Mouse (Mus musculus) neural tube, embryonic 13.5 days (tissue): Measurements from ENCODE around the gene St6galnac5. TPM values are rescaled to one million over a fixed set of nuclear protein-coding genes. Genes with fewer than 3 reads are reported as not detected.

ENCODE experiments used
- ATAC-seq: fragments of 200-750 bp; cut with Nextera tagmentation; 2 replicates; pipeline ENCODE4 v1.8.0; 2017; ENCODE audit warnings: low read depth, mild to moderate bottlenecking, moderate TSS enrichment, moderate library complexity
- H3K27ac ChIP-seq: fragments of 300-500 bp; sonication (generic); replicated peaks from 2 replicates; pipeline ENCODE4 v1.5.1; 2015; ENCODE audit warnings: moderate library complexity, mild to moderate bottlenecking, inconsistent platforms
- H3K27me3 ChIP-seq: fragments of 300-500 bp; sonication (generic); 2 replicates; pipeline ENCODE4 v1.6.1; 2015; ENCODE audit warnings: mild to moderate bottlenecking, inconsistent platforms
- H3K36me3 ChIP-seq: fragments of 300-500 bp; sonication (generic); 2 replicates; pipeline ENCODE4 v1.6.1; 2015; ENCODE audit warnings: mild to moderate bottlenecking, inconsistent platforms
- H3K4me1 ChIP-seq: fragments of 300-500 bp; sonication (generic); replicated peaks from 2 replicates; pipeline ENCODE4 v1.6.1; 2015; ENCODE audit warnings: inconsistent platforms
- H3K4me2 ChIP-seq: fragments of 300-500 bp; sonication (generic); 2 replicates; pipeline ENCODE4 v1.6.1; 2015; ENCODE audit warnings: inconsistent platforms, mild to moderate bottlenecking, moderate library complexity
- H3K4me3 ChIP-seq: fragments of 300-500 bp; sonication (generic); 2 replicates; pipeline ENCODE4 v1.5.1; 2015; ENCODE audit warnings: mild to moderate bottlenecking, inconsistent platforms
- H3K9ac ChIP-seq: fragments of 300-500 bp; sonication (generic); 2 replicates; pipeline ENCODE4 v1.6.1; 2015; ENCODE audit warnings: moderate library complexity, mild to moderate bottlenecking, inconsistent platforms
- H3K9me3 ChIP-seq: fragments of 300-500 bp; sonication (generic); 2 replicates; pipeline ENCODE4 v1.6.1; 2016; ENCODE audit warnings: inconsistent platforms
- WGBS: fragments of 180-500 bp; shearing (Covaris S2); methylation state at CpG from one replicate; pipeline ENCODE4 v1.1.7; 2015; 5-methylcytosine and 5-hydroxymethylcytosine counted together
- polyA plus RNA-seq: library from polyadenylated mRNA; unstranded; fragments of >200 nt; fragmentation: Nextera tagmentation; extraction: Ambion mirVana; gene quantifications from 2 replicates; pipeline ENCODE4 v1.2.1, GENCODE M21; 2015

St6galnac5 gene
- polyA plus RNA-seq, 1 experiment from 2014 or later = 11.0 TPM

DNA sequence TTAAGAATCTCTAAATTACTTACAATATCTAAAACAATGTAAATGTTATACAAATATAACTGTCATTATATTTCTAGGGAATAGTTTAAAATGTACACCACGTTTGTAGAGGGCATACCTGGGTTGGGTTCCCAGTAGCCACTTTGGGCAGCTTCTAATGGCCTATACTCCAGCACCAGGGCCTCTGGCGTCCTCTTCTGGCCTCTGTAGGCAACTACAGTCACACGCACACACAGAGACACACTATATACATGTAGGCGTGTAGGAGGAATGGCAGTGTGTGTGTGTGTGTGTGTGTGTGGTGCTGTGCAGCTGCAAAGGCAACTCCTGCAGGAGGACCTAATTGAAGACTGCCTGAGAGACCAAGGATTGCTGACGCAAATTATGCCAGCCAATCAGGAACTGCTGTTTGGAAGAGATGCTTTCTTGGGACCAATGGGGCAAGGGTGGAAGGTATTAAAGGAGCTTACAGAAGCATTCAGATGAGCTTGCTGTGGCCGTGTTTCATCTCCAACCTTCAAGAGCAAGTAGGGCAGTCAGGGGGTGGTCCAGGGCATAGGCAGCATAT, 106.2 kb downstream of the St6galnac5 start:
- Histone ChIP-seq H3K27ac (no peak overlapping the region), H3K36me3 (no peaks in the 10 kb centered on the region), H3K9ac (no peak overlapping the region), H3K27me3 (no peaks in the 10 kb centered on the region), H3K4me2 (no peak overlapping the region), H3K4me3 (no peak overlapping the region), H3K9me3 (no peaks in the 10 kb centered on the region), H3K4me1 (peaks cover 43% of the 10 kb centered on the region)
- ATAC-seq = no peak
- 87% methylated on average over 6 of the region's 6 CpGs for WGBS

DNA sequence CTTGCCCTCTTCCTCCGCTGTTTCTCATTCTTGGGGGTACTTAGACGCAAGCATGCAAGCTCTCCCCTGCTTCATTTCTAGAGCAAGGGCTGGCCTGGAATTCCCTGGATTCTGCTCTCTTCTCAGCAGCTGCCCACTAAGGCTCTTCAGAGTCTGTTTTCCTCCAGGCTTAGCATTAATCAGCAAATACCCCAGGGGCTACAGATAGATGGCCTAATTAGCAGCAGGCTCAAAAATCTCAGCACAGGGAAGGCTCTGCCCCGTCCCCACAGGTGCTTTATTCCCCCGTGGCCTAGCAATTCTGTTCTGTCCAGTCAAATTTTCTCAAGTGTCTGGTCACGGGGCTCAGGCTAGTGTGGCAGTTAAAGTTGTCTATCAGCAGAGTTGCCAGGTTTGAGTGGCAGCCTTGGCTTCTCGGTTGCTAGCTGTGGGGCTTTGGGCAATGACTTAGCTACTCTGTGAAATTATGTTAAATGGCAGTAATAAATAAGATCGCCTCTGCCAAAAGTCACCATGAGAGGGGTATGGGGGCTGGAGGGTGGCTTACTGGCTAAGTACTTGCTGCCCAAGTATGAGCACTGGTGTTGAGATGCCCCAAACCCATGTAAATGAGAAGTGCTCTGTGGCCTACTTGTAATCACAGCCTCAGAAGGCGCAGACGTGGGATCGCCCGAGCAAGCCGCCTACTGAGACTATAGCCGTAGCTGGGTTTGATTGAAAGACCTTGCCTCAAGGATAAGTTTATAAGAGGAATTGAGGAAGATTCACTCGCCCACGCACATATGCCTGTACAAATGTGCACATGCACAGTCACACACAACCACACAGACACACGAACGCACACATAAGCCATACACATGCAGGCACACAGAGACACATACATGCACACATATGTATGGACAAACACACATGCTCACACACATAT, 107.4 kb downstream of the St6galnac5 start:
- Histone ChIP-seq H3K9me3 (no peaks in the 10 kb centered on the region), H3K36me3 (no peaks in the 10 kb centered on the region), H3K9ac (no peak overlapping the region), H3K4me3 (no peak overlapping the region), H3K4me1 (peaks cover 34% of the 10 kb centered on the region), H3K27ac (0 out of 2 replicates have a peak overlapping the region, but pooled peaks have one; percentile 13), H3K27me3 (no peaks in the 10 kb centered on the region), H3K4me2 (no peak overlapping the region)
- 68% methylated on average over 17 of the region's 17 CpGs for WGBS
- ATAC-seq = no peak

DNA sequence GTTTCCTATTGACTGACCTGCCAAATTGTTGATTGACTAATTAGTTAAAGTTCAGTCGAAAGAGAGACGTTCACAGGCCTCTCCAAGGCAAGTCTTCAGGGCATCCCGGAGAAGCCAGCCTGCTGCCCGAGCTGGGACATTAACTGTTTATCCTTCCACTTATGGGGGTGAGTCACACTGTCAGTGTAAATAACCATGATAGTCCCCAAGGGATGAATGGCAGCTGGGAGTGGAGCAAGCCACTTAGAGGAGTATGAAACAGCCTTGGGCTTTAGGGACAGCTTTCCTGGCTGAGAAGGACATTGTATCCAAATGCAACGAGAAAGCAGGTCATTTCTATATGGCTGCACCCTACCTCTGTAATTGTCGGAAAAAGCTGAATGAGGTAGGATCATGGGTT, 109.5 kb downstream of the St6galnac5 start:
- no peak overlapping the region for H3K4me3 ChIP-seq
- no peaks in the 10 kb centered on the region for H3K9me3 ChIP-seq
- no peak overlapping the region for H3K9ac ChIP-seq
- H3K4me2 ChIP-seq = no peak overlapping the region
- WGBS = 25% methylated on average over 6 of the region's 6 CpGs
- peak overlapping the region; percentile 59 for H3K27ac ChIP-seq
- H3K4me1 ChIP-seq = peaks cover 44% of the 10 kb centered on the region
- H3K36me3 ChIP-seq = no peaks in the 10 kb centered on the region
- H3K27me3 ChIP-seq = no peaks in the 10 kb centered on the region
- ATAC-seq = peak; percentile 57; the same call in 1 of the 2 replicates

DNA sequence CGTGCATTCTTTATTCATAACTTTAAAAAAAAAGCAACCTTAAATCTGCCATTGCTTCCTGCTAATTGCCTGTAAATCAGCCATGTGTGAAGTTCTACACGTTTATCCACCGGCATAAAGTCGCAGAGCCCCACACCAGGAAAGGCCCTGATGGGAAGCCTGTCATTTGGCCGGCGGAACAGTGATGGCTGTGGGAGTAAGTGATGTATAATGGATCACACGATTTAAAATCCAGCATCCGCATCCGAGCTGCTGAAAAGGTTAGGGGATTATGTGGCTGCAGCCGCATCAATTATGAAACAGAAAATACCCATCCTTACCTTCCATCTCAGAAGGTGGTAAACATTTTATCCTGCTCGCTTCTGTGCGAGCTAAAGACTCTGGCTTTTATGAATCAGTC, 110.0 kb downstream of the St6galnac5 start:
- H3K27ac ChIP-seq = peak overlapping the region; percentile 59
- peaks cover 46% of the 10 kb centered on the region for H3K4me1 ChIP-seq
- H3K9me3 ChIP-seq = no peaks in the 10 kb centered on the region
- 41% methylated on average over 12 of the region's 12 CpGs for WGBS
- no peak overlapping the region for H3K4me3 ChIP-seq
- H3K9ac ChIP-seq = no peak overlapping the region
- ATAC-seq = peak; percentile 54; the same call in 1 of the 2 replicates
- no peak overlapping the region for H3K4me2 ChIP-seq
- H3K27me3 ChIP-seq = no peaks in the 10 kb centered on the region
- H3K36me3 ChIP-seq = no peaks in the 10 kb centered on the region

DNA sequence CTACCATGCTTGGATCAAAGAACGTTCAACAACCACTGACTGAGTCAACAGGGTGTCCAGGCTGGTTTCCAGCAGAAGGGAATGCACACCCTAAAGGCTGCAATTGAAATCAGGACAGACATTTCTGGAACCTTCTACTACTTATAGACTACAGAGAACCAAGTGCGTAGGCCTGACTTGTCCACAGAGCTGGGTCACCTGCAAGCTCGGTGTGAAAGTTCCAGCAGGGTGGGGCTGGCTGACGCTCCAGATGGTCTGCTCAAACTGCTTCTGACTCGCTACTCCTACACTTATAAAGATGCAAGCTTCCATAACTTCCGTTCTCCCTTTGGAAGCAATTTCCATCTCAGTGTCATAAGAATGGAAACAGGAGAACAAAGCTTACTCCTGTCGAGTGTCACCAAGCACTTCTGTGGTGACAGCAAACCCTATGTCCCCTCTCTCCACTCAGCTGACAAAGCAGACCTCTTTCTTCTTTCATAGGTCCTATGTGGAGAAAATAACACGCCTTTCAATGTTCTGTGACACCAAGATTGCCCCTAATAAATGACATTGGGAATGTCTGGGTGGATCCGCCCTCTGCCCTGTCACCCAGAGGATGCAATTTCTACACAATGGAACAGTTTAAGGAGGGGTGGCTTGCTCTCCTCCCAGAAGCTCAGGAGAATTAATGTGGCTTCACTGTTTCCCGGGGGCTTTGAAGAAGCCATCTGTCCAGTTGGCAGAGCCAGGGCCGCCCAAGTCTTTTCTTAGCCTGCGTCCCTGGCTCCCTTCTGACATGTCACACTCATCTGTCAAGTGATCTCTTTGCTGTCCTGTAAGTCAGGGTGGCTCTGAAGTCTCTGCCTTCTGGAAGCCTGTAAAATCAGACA, 114.2 kb downstream of the St6galnac5 start:
- Histone ChIP-seq H3K4me1 (peaks cover 46% of the 10 kb centered on the region), H3K27ac (no peak overlapping the region), H3K9ac (no peak overlapping the region), H3K4me3 (no peak overlapping the region), H3K36me3 (no peaks in the 10 kb centered on the region), H3K9me3 (no peaks in the 10 kb centered on the region), H3K4me2 (no peak overlapping the region), H3K27me3 (no peaks in the 10 kb centered on the region)
- ATAC-seq = no peak
- WGBS = 40% methylated on average over 12 of the region's 12 CpGs

DNA sequence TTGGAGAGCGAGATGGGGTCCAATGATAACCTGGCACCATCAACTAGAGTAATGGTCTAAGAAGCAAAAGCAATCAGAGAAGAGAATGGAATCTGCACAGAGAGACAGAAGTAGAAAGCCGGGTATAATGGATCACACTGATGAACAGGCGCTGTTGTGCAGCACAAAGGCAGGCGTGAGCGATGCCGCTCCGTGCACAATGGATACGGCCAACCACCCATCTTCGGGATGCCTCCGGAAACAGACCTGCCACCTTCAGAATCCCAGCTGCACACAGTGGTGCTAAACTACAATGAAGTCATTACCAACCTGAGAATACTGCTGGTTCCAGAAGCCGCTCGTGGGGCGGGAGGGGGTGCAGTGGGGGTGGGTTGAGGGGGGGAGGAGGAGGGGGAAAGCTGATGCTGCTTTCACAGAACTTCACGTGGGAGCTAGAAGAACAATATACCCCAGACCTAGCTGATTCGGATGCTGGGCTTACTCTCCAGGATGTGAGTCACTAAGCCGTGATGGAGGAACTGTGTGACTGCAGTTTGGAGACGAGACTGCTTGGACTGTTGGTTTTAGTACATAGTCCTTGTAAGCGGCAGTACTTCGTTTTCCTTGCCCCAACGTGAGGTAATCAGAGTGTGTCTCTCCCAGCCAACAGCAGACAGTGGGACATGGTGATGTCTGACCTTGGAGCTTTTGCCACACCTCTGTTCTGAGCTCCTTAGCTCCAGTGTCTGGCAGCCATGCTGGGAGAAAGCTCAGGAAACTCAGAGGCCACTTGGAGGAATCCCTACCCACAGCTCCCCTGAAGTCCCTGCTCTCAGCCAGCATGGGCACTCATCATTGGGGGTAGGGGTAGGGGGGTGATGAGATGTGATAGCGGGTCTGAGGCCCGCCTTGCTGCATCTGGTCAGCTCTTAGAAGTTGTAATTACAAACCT, 115.7 kb downstream of the St6galnac5 start:
- H3K36me3 ChIP-seq = no peaks in the 10 kb centered on the region
- H3K9me3 ChIP-seq = no peaks in the 10 kb centered on the region
- H3K27me3 ChIP-seq = no peaks in the 10 kb centered on the region
- peak overlapping the region; percentile 49 for H3K9ac ChIP-seq
- 0 out of 2 replicates have a peak overlapping the region, but pooled peaks have one; percentile 9 for H3K4me3 ChIP-seq
- peak overlapping the region; percentile 42 for H3K4me2 ChIP-seq
- peaks cover 35% of the 10 kb centered on the region for H3K4me1 ChIP-seq
- peak overlapping the region; percentile 72 for H3K27ac ChIP-seq
- peak; percentile 85 for ATAC-seq
- WGBS = 51% methylated on average over 22 of the region's 22 CpGs

DNA sequence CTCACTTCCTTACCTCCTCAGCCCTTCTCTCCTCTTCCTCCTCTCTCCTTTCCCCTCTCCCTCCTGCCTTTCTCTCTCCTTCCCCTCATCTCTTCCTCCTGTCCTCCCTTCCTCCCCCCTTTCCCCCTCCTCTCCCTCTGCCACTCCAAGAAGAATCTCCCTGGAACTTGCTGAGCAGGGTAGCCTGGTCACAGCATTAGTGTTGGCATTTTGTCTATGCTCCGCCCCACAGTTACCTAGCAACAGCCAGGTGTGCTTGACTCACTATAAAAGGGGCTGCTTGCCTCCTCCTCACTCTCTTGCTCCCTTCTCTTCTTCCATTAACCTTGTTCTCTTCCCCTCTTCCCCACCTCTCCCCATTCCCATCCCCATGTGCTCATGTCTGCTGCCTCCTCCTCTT, 120.1 kb downstream of the St6galnac5 start:
- H3K4me2 ChIP-seq = no peak overlapping the region
- peaks cover 25% of the 10 kb centered on the region for H3K4me1 ChIP-seq
- H3K9me3 ChIP-seq = no peaks in the 10 kb centered on the region
- no peak overlapping the region for H3K27ac ChIP-seq
- H3K4me3 ChIP-seq = no peak overlapping the region
- 71% methylated on average over 1 of the region's 1 CpGs for WGBS
- no peak overlapping the region for H3K9ac ChIP-seq
- H3K36me3 ChIP-seq = no peaks in the 10 kb centered on the region
- no peak for ATAC-seq
- H3K27me3 ChIP-seq = no peaks in the 10 kb centered on the region

DNA sequence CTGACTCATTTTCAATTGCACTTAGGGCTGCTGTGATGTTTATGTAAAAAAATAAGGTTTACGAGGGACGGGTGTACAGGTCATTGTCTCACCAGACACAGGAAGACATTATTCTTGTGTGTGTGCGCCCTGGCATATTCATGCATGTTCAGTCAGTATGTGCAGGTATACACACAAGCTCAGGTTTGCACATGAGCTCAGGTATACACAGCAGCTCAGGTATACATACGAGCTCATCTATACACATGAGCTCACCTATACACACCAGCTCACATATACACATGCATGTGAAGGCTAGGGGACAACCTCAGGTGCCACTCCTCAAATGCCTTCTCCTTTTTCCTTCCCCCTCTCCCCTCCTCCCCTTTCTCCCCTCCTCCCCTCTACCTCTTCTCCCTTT, 120.6 kb downstream of the St6galnac5 start:
- Histone ChIP-seq H3K4me2 (no peak overlapping the region), H3K4me3 (no peak overlapping the region), H3K36me3 (no peaks in the 10 kb centered on the region), H3K9ac (no peak overlapping the region), H3K4me1 (peaks cover 23% of the 10 kb centered on the region), H3K9me3 (no peaks in the 10 kb centered on the region), H3K27ac (no peak overlapping the region), H3K27me3 (no peaks in the 10 kb centered on the region)
- 76% methylated on average over 4 of the region's 4 CpGs for WGBS
- no peak for ATAC-seq

DNA sequence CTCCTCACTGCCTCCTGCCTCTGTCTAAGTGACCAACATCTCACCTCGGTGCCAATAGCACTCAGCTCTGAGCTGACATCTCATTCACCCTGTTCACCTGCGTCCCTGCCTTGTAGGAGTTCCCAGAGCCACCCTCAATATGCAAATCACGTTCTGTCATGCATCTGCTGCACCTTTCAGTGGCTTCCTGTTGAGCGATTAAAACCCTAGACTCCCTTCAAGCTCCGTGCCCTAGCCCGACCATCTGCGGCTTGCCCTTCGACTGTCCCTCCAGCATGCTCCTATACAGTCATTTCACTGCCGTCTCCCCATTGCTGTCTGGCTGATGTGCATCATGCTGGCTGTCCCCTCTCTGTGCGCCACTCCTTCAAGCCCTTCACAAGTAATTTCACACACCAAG, 126.0 kb downstream of the St6galnac5 start:
- no peaks in the 10 kb centered on the region for H3K36me3 ChIP-seq
- no peak overlapping the region for H3K4me2 ChIP-seq
- H3K4me1 ChIP-seq = peaks cover 27% of the 10 kb centered on the region
- no peaks in the 10 kb centered on the region for H3K27me3 ChIP-seq
- peak; percentile 36 for ATAC-seq
- H3K4me3 ChIP-seq = no peak overlapping the region
- 43% methylated on average over 10 of the region's 10 CpGs for WGBS
- H3K9me3 ChIP-seq = no peaks in the 10 kb centered on the region
- H3K9ac ChIP-seq = no peak overlapping the region
- H3K27ac ChIP-seq = no peak overlapping the region

DNA sequence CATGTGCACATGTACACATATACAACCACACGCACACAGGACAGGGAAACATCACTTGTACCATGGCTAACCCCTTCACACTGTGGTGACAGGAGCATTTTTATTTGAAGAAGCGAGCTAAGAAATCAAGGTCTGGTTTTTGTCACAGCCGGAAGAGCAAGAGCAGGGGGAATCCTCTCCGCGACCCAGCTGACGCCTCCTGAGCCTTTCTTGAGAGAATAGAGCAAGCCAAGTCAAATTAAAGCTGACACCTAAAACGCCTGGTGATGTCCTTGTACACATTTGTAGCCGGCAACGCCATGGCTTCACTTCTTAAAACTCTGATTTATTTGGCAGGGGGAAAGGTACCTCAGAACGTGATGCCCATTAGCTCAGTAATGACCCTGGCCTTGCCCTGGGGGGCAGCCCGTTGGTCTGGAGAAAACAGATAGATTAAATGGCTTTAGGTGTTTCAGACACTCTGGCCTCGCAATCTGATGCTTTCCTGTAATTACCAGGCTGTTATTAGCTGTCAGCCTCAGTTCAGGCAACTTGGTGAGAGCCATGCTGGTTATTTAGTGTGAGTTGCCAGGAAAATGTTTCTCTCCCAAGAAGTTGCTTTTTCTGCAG, 126.9 kb downstream of the St6galnac5 start:
- Histone ChIP-seq H3K9ac (no peak overlapping the region), H3K36me3 (no peaks in the 10 kb centered on the region), H3K27ac (no peak overlapping the region), H3K4me1 (peaks cover 27% of the 10 kb centered on the region), H3K27me3 (no peaks in the 10 kb centered on the region), H3K4me2 (no peak overlapping the region), H3K4me3 (no peak overlapping the region), H3K9me3 (no peaks in the 10 kb centered on the region)
- 51% methylated on average over 12 of the region's 12 CpGs for WGBS
- ATAC-seq = 0 out of 2 replicates have a peak, but pooled peaks have one; percentile 16

DNA sequence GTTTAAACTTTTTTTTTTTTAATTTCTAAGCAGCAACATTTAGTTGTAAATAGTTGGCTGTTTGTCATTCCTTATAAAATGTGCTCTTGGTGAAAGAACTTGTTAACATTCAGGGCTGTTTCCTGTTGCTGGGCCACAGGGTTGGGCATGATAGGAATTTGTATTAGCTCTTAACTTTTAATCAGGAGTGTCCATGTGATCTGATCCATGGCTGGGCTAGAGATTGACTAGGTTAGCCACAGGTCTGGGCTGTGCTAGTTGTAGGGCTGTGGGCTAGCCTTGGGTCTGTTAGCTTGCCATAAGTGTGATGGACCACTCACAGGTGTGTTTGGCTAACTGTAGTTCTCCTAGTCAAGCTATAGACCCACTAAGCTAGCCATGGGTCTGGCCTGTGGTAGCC, 138.1 kb downstream of the St6galnac5 start:
- no peak overlapping the region for H3K4me2 ChIP-seq
- no peak overlapping the region for H3K9ac ChIP-seq
- no peak overlapping the region for H3K27ac ChIP-seq
- H3K36me3 ChIP-seq = no peaks in the 10 kb centered on the region
- no peak overlapping the region for H3K4me3 ChIP-seq
- peaks cover 23% of the 10 kb centered on the region for H3K4me1 ChIP-seq
- H3K9me3 ChIP-seq = no peaks in the 10 kb centered on the region
- no peaks in the 10 kb centered on the region for H3K27me3 ChIP-seq
- ATAC-seq = no peak
